Mouse (Mus musculus) midbrain, embryonic 14.5 days (tissue): ENCODE measurements at regions not wholly inside any gene's neighbourhood (a gene's known extent, or its start where the extent isn't known, plus 50 kb on each side); places are given as distances from the start of the nearest gene placed in this dataset.
A peak's percentile ranks its signal among the peaks of the same experiment; 100 is the strongest.

Source experiments
- ATAC-seq: fragments of 200-750 bp; cut with Nextera tagmentation; 2 replicates; pipeline ENCODE4 v1.8.0; 2017; ENCODE audit warnings: moderate number of reproducible peaks, moderate library complexity; ENCODE audit not compliant: low FRiP score, low TSS enrichment
- DNase-seq: peaks from one replicate; pipeline ENCODE4 v3.0.0-alpha.2; 2015
- H3K27ac ChIP-seq: fragments of 300-500 bp; sonication (generic); replicated peaks from 2 replicates; pipeline ENCODE4 v1.5.1; 2014; ENCODE audit warnings: mild to moderate bottlenecking, low read depth, low read length, moderate library complexity
- H3K27me3 ChIP-seq: fragments of 300-500 bp; sonication (generic); 2 replicates; pipeline ENCODE4 v1.6.1; 2014; ENCODE audit warnings: low read length, control low read depth, mixed read lengths; ENCODE audit not compliant: control insufficient read depth, insufficient read depth
- H3K36me3 ChIP-seq: fragments of 300-500 bp; sonication (generic); 2 replicates; pipeline ENCODE4 v1.6.1; 2014; ENCODE audit warnings: low read length, control low read depth; ENCODE audit not compliant: control insufficient read depth, insufficient read depth
- H3K4me1 ChIP-seq: fragments of 300-500 bp; sonication (generic); 2 replicates; pipeline ENCODE4 v1.6.1; 2014; ENCODE audit warnings: mild to moderate bottlenecking, antibody characterized with exemption, low read length, control low read depth; ENCODE audit not compliant: control insufficient read depth, insufficient read depth
- H3K4me2 ChIP-seq: fragments of 300-500 bp; sonication (generic); 2 replicates; pipeline ENCODE4 v1.6.1; 2014; ENCODE audit warnings: mild to moderate bottlenecking, low read length, moderate library complexity
- H3K4me3 ChIP-seq: fragments of 300-500 bp; sonication (generic); replicated peaks from 2 replicates; pipeline ENCODE4 v1.5.1; 2014; ENCODE audit warnings: low read depth, low read length
- H3K9ac ChIP-seq: fragments of 300-500 bp; sonication (generic); replicated peaks from 2 replicates; pipeline ENCODE4 v1.6.1; 2014; ENCODE audit warnings: mild to moderate bottlenecking, low read length, moderate library complexity
- H3K9me3 ChIP-seq: fragments of 300-500 bp; sonication (generic); 2 replicates; pipeline ENCODE4 v1.6.1; 2016; ENCODE audit warnings: low read length, control low read depth, mixed read lengths; ENCODE audit not compliant: control insufficient read depth
- WGBS: fragments of 180-500 bp; shearing (Covaris S2); extraction: QIAGEN DNeasy Blood & Tissue Kit; methylation state at CpG from one replicate; pipeline ENCODE4 v1.1.7; 2014; 5-methylcytosine and 5-hydroxymethylcytosine counted together

DNA sequence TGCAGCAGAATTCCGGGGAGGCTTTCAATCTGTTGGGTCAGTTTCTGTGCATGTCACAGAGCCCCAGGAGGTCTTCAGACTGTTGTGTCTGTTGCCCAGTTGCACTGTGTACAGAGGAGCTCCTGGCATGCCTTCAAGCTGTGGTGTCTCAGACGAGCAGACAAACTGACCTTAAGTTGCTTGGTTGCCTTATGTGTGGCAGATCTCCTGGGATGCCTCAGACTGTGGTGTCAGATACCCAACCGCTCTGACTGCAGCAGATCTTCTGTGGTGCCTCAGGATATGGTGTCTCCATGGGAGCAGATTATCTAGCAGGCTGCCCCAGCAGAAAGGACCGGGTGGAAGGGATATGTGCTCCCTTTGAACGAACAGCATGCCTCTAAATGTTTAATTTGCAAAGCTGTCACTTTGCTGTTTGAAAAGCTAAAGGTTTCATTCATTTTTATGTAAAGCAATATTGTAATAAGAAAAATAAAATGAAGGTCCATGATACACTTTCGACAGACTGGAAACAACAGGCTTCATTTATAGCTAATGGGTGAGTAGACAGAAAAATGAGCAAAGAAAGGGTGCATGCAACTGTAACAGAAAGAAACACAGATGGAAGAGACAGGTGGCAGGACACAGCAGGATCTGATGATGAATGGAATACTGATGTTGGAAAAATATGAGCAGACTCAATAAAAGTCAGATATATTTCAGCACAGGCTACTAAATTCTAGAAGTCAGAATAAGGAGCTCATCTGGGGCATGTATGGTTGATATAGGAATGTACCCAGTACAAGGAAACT, 1060.0 kb downstream of the Serpinb8 start:
- no peak overlapping the region for H3K27ac ChIP-seq
- H3K4me3 ChIP-seq: no peak overlapping the region
- H3K4me2 ChIP-seq: no peak overlapping the region
- no peaks in the 10 kb centered on the region for H3K9me3 ChIP-seq
- DNase-seq (no peak), ATAC-seq (0 out of 2 replicates have a peak, but pooled peaks have one; percentile 20)
- 48% methylated on average over 6 of the region's 6 CpGs for WGBS
- H3K9ac ChIP-seq: no peak overlapping the region
- H3K4me1 ChIP-seq: no peaks in the 10 kb centered on the region
- no peaks in the 10 kb centered on the region for H3K27me3 ChIP-seq
- H3K36me3 ChIP-seq: no peaks in the 10 kb centered on the region

DNA sequence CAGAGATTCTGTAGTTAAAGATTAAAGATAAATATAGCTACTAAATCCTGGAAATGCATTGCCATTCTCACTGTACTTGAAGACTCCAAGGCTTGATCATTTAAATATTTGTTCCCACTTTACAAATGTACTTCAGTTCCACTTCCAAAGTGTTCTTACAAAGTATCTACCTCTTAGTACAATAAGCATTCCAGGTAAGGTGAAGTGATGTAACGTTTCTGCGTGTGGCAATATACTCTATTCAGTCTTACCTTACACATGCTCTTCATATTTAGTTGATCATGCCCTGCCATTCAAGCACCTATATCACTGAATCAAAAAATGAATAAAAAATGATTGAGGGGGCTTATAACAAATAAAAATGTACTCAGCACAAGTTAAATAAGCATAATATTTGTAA, 1081.2 kb downstream of the Serpinb8 start:
- Histone ChIP-seq H3K27me3 (no peaks in the 10 kb centered on the region), H3K4me3 (no peak overlapping the region), H3K9me3 (no peaks in the 10 kb centered on the region), H3K4me1 (no peaks in the 10 kb centered on the region), H3K27ac (no peak overlapping the region), H3K4me2 (no peak overlapping the region), H3K36me3 (no peaks in the 10 kb centered on the region), H3K9ac (no peak overlapping the region)
- ATAC-seq (no peak), DNase-seq (no peak)
- 92% methylated on average over 2 of the region's 2 CpGs for WGBS
